Mouse (Mus musculus) heart, adult 2 months (tissue): ENCODE data around the gene Hist4h4. TPM values are rescaled to one million over a fixed set of nuclear protein-coding genes. Genes with fewer than 3 reads are reported as not detected.

Experiments used
- DNase-seq, 2 experiments: peaks; one replicate each; pipeline ENCODE4 v3.0.0; 2021
- H3K27ac ChIP-seq: fragments of 200-600 bp; 2 replicates; pipeline ENCODE4 v1.8.1; 2022
- H3K27me3 ChIP-seq: fragments of 200-500 bp; 2 replicates; pipeline ENCODE4 v1.6.1; 2012; ENCODE audit warnings: mild to moderate bottlenecking, low read length, inconsistent platforms, mixed read lengths; ENCODE audit not compliant: control insufficient read depth, insufficient read depth
- H3K36me3 ChIP-seq: fragments of 200-500 bp; 2 replicates; pipeline ENCODE4 v1.6.1; 2012; ENCODE audit warnings: low read length, inconsistent platforms; ENCODE audit not compliant: control insufficient read depth, insufficient read depth
- H3K4me1 ChIP-seq: fragments of 200-500 bp; 2 replicates; pipeline ENCODE4 v1.6.1; 2011; ENCODE audit warnings: low read length; ENCODE audit not compliant: control insufficient read depth, insufficient read depth
- H3K4me3 ChIP-seq: fragments of 200-600 bp; 2 replicates; pipeline ENCODE4 v1.8.1; 2022
- H3K79me2 ChIP-seq: fragments of 200-500 bp; replicated peaks from 2 replicates; pipeline ENCODE4 v1.6.1; 2012; ENCODE audit warnings: mild to moderate bottlenecking, inconsistent platforms, low read length, moderate library complexity, mixed read lengths; ENCODE audit not compliant: control insufficient read depth, insufficient read depth
- H3K9ac ChIP-seq: fragments of 200-500 bp; 2 replicates; pipeline ENCODE4 v1.6.1; 2012; ENCODE audit warnings: low read depth, mild to moderate bottlenecking, control low read depth, inconsistent platforms, low read length, mixed read lengths
- CTCF ChIP-seq: fragments of 200-600 bp; IDR thresholded peaks from 2 replicates; pipeline ENCODE4 v1.8.1; 2022; ENCODE audit warnings: antibody characterized with exemption, mild to moderate bottlenecking, moderate library complexity
- EP300 ChIP-seq: fragments of 200-500 bp; IDR thresholded peaks from 2 replicates; pipeline ENCODE4 v1.6.1; 2011; ENCODE audit warnings: low read depth, low read length, control low read depth; ENCODE audit not compliant: insufficient read depth
- POLR2A ChIP-seq: fragments of 200-500 bp; IDR thresholded peaks from 2 replicates; pipeline ENCODE4 v1.6.1; 2011; ENCODE audit warnings: mild to moderate bottlenecking, low read depth, low read length, control low read depth; ENCODE audit not compliant: insufficient read depth
- WGBS: fragments of 180-500 bp; shearing (Covaris S2); methylation state at CpG from one replicate; pipeline ENCODE4 v1.1.7; 2018; 5-methylcytosine and 5-hydroxymethylcytosine counted together
- intact Hi-C: fragments of 180-260 bp; cut with DNase I; formaldehyde crosslinking; loops from one replicate; pipeline ENCODE4 v1.15.1; 2025
- polyA plus RNA-seq: library from polyadenylated mRNA; depleted of rRNA; stranded (reverse); fragments of >200 nt; gene quantifications from 2 replicates; pipeline ENCODE4 v1.2.3, GENCODE M21; 2012
- total RNA-seq, 2 experiments: library from RNA; stranded (reverse); gene quantifications; 2 replicates each; pipeline ENCODE4 v1.2.3; 2021

The Hist4h4 gene
- total and polyA plus RNA-seq, 3 experiments = 0.16 to 6.5 (median 5.9) TPM

GRCm38 (mm10) chr6:136782761-136783160 lies 21.5 kb downstream of the Hist4h4 start:
- 85% methylated on average over 9 of the region's 9 CpGs for WGBS
- Histone ChIP-seq H3K4me1 (no peaks in the 10 kb centered on the region), H3K9ac (no peak overlapping the region), H3K79me2 (no peaks in the 10 kb centered on the region), H3K4me3 (no peak overlapping the region), H3K36me3 (no peaks in the 10 kb centered on the region), H3K27ac (no peak overlapping the region), H3K27me3 (no peaks in the 10 kb centered on the region)
- DNase-seq = no peak
- intact Hi-C loops = no loop called here
- TF ChIP-seq EP300 = no peak
- no peak for TF ChIP-seq CTCF
- no peak for TF ChIP-seq POLR2A

GRCm38 (mm10) chr6:136782146-136782545 lies 22.1 kb downstream of the Hist4h4 start:
- intact Hi-C loops = no loop called here
- DNase-seq = no peak
- H3K79me2 ChIP-seq = no peaks in the 10 kb centered on the region
- WGBS = 84% methylated on average over 12 of the region's 12 CpGs
- no peak for TF ChIP-seq POLR2A
- no peak for TF ChIP-seq EP300
- no peak for TF ChIP-seq CTCF
- H3K4me1 ChIP-seq = no peaks in the 10 kb centered on the region
- no peak overlapping the region for H3K27ac ChIP-seq
- no peaks in the 10 kb centered on the region for H3K36me3 ChIP-seq
- H3K27me3 ChIP-seq = no peaks in the 10 kb centered on the region
- no peak overlapping the region for H3K4me3 ChIP-seq
- no peak overlapping the region for H3K9ac ChIP-seq

- no peak for TF ChIP-seq CTCF
- TF ChIP-seq POLR2A = no peak
- no peak for TF ChIP-seq EP300
- no peak for DNase-seq
- Histone ChIP-seq H3K9ac (no peak within 1 kb of the TSS), H3K4me3 (no peak within 1 kb of the TSS), H3K27ac (no peak within 1 kb of the TSS), H3K79me2 (no peaks in the 10 kb centered on the region), H3K4me1 (no peaks in the 10 kb centered on the region), H3K27me3 (no peaks in the 10 kb centered on the region), H3K36me3 (no peaks in the 10 kb centered on the region)
- WGBS = 78% methylated on average over 20 of the region's 20 CpGs
- intact Hi-C loops = no loop called here
These were observed 22.7 kb downstream of the Hist4h4 start, which contains the start of gene Gucy2c for GRCm38 (mm10) chr6:136781377-136781986. TSS of gene Gucy2c (minus strand) at chr6:136781765.

- WGBS = 80% methylated on average over 1 of the region's 1 CpGs
These were observed 27.8 kb downstream of the Hist4h4 start for GRCm38 (mm10) chr6:136776392-136776791.

GRCm38 (mm10) chr6:136769859-136770258 lies 34.4 kb downstream of the Hist4h4 start:
- Histone ChIP-seq H3K4me3 (no peak overlapping the region), H3K9ac (no peak overlapping the region), H3K27ac (no peak overlapping the region), H3K27me3 (no peaks in the 10 kb centered on the region), H3K36me3 (no peaks in the 10 kb centered on the region), H3K4me1 (no peaks in the 10 kb centered on the region), H3K79me2 (no peaks in the 10 kb centered on the region)
- no peak for TF ChIP-seq EP300
- no peak for TF ChIP-seq CTCF
- TF ChIP-seq POLR2A = no peak
- 82% methylated on average over 7 of the region's 7 CpGs for WGBS
- DNase-seq = no peak
- intact Hi-C loops = no loop called here

More at GRCm38 (mm10) chr6:136776392-136776791, 27.8 kb downstream of the Hist4h4 start:
- Histone ChIP-seq H3K36me3 (no peaks in the 10 kb centered on the region), H3K79me2 (no peaks in the 10 kb centered on the region), H3K27ac (no peak overlapping the region), H3K4me1 (no peaks in the 10 kb centered on the region), H3K9ac (no peak overlapping the region), H3K27me3 (no peaks in the 10 kb centered on the region), H3K4me3 (no peak overlapping the region)
- no peak for DNase-seq
- intact Hi-C loops = no loop called here
- TF ChIP-seq CTCF (no peak), POLR2A (no peak), EP300 (no peak)

- 55% methylated on average over 8 of the region's 8 CpGs for whole genome bisulfite sequencing
- no peak for DNase-seq
- intact Hi-C loops = no loop called here
These were observed 35.1 kb downstream of the Hist4h4 start for GRCm38 (mm10) chr6:136769143-136769542.

More at GRCm38 (mm10) chr6:136769143-136769542, 35.1 kb downstream of the Hist4h4 start:
- H3K4me3 ChIP-seq = no peak overlapping the region
- no peaks in the 10 kb centered on the region for H3K27me3 ChIP-seq
- H3K79me2 ChIP-seq = no peaks in the 10 kb centered on the region
- H3K36me3 ChIP-seq = no peaks in the 10 kb centered on the region
- no peak for TF ChIP-seq POLR2A
- H3K27ac ChIP-seq = no peak overlapping the region
- no peaks in the 10 kb centered on the region for H3K4me1 ChIP-seq
- H3K9ac ChIP-seq = no peak overlapping the region
